Mouse (Mus musculus) kidney, adult 2 months (tissue): ENCODE measurements around the gene Vps29.

Experiments used
- CTCF ChIP-seq: fragments of 200-500 bp; conservative IDR thresholded peaks from 2 replicates; pipeline ENCODE4 v1.5.1; 2011; ENCODE audit warnings: low read depth, mild to moderate bottlenecking, control low read depth, low read length, moderate library complexity, mixed read lengths; ENCODE audit not compliant: insufficient read depth, insufficient read length
- POLR2A ChIP-seq: fragments of 200-500 bp; IDR thresholded peaks from one replicate; pipeline ENCODE4 v1.6.1; 2011; ENCODE audit warnings: low read depth, low read length, control low read depth

DNA sequence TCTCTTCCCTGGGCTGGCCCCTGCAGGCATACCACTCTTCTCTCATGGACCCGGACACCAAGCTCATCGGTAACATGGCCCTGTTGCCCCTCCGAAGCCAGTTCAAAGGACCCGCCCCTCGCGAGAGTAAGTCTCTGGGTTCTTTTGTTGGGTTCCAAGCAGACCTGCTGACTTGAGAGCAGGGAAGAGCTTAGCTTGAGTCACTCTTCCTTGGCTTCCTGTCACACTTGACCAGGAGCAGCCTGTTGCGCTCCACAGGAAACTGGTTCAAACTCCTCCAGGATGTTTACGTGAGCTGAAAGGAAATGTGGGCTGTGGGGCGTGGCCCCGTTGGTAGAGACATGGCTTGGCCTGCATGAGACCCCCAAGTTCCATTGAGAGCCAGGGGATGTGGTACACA, 42.6 kb downstream of the Vps29 start:
- TF ChIP-seq POLR2A (no peak), CTCF (no peak)
